Mouse (Mus musculus): Measurements from ENCODE around the gene Rai14. TPM values are rescaled to one million over a fixed set of nuclear protein-coding genes. Genes with fewer than 3 reads are reported as not detected.

Gene Rai14
- total and polyA plus RNA-seq, 3 experiments, result not detected

DNA sequence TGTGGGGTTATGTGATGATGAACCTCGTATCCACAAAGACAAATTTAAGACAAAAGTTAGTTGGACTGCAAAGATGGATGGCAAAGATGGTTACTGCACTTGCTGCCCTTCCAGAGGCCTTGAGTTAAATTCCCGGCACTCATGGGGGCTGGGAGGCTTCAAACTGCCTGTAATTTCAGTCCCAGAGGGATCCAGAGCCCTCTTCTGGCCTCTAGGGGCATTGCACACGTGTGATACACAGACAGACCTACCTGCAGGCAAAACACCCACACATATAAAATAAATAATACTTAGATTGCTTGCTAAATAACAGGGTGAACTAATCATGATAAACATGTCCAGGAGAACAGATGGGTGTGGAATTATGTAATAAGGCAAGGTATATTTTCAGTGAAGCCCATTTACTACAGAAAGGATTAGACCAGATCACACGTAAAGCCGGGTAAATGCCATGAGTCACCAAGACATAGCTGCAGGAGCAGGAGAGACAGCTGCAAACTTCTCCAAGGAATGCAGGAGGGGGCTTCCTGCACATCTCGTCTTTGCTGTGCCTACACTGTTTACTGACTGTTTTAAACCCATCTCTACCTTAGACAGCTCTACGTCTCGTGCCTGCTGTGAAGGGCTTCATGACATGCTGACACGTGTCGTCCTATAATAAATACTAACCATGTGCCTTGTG is 5.7 kb downstream of the Rai14 start:
- peak; percentile 32 for DNase-seq (ENCODE audit: low read depth, low spot score)
- Histone ChIP-seq H3K79me2 (ENCODE audit: control insufficient read depth, insufficient read depth, low read length, poor library complexity) (no peaks in the 10 kb centered on the region), H3K27me3 (ENCODE audit: control insufficient read depth in 1 of 2, insufficient read depth in 2 of 2, low read length in 2 of 2) (no peaks in the 10 kb centered on the region; a peak in 1 of 4 replicates), H3K4me1 (ENCODE audit: control insufficient read depth in 1 of 2, insufficient read depth in 2 of 2, low read length in 2 of 2) (no peaks in the 10 kb centered on the region), H3K9me3 (replicated peaks; ENCODE audit: insufficient read depth, low read length) (no peaks in the 10 kb centered on the region), H3K9ac (ENCODE audit: control insufficient read depth, low read depth, low read length, poor library complexity, severe bottlenecking) (no peak overlapping the region), H3K27ac (ENCODE audit: control insufficient read depth, low read depth, low read length) (no peak overlapping the region), H3K4me3 (ENCODE audit: control insufficient read depth in 1 of 2, insufficient read depth in 1 of 2, low read depth in 2 of 2, low read length in 2 of 2) (no peak overlapping the region), H3K36me3 (ENCODE audit: control insufficient read depth in 1 of 2, insufficient read depth in 2 of 2, low read length in 2 of 2) (no peaks in the 10 kb centered on the region)
- TF ChIP-seq SMC3 (IDR thresholded peaks at IDR 0.05; ENCODE audit: low read depth, low read length), result peak; percentile 61
- peak; percentile 55 to 56 (median 56) for TF ChIP-seq CTCF (IDR thresholded peaks at IDR 0.05 in 2 of 3, conservative IDR thresholded peaks at IDR 0.05 in 1 of 3; ENCODE audit: control insufficient read depth in 1 of 3, insufficient read depth in 1 of 3, low read depth in 2 of 3, low read length in 3 of 3, poor library complexity in 1 of 3, severe bottlenecking in 1 of 3)
- TF ChIP-seq MAX (IDR thresholded peaks at IDR 0.05; ENCODE audit: low read length), result no peak
- TF ChIP-seq NRF1 (IDR thresholded peaks at IDR 0.05; ENCODE audit: insufficient read depth, low read depth, low read length, poor library complexity, severe bottlenecking), result no peak
- TF ChIP-seq MXI1 (IDR thresholded peaks at IDR 0.05; ENCODE audit: low read depth, low read length), result no peak
- TF ChIP-seq RAD21 (IDR thresholded peaks at IDR 0.05; ENCODE audit: low read depth, low read length), result peak; percentile 44

GRCm38 (mm10) chr15:10707109-10707508 is 7.3 kb downstream of the Rai14 start:
- TF ChIP-seq EP300 (IDR thresholded peaks at IDR 0.05; ENCODE audit: low read depth in 1 of 2, low read length in 2 of 2) (no peak), SMC3 (IDR thresholded peaks at IDR 0.05; ENCODE audit: low read depth, low read length) (no peak), ELF1 (IDR thresholded peaks at IDR 0.05; ENCODE audit: low read depth, low read length) (no peak), ZC3H11A (IDR thresholded peaks at IDR 0.05; ENCODE audit: low read depth, low read length) (no peak), ZMIZ1 (IDR thresholded peaks at IDR 0.05; ENCODE audit: low read depth, low read length) (no peak), CHD1 (IDR thresholded peaks at IDR 0.05; ENCODE audit: low read depth, low read length) (no peak), RAD21 (IDR thresholded peaks at IDR 0.05; ENCODE audit: low read depth, low read length) (no peak), TBP (IDR thresholded peaks at IDR 0.05; ENCODE audit: low read depth, low read length) (no peak), UBTF (IDR thresholded peaks at IDR 0.05; ENCODE audit: borderline replicate concordance, insufficient read depth, low read depth, low read length) (no peak), CTCF (IDR thresholded peaks at IDR 0.05 in 2 of 3, conservative IDR thresholded peaks at IDR 0.05 in 1 of 3; ENCODE audit: control insufficient read depth in 1 of 3, insufficient read depth in 1 of 3, low read depth in 2 of 3, low read length in 3 of 3, poor library complexity in 1 of 3, severe bottlenecking in 1 of 3) (no peak), USF1 (IDR thresholded peaks at IDR 0.05; ENCODE audit: low read depth, low read length) (no peak), JUND (IDR thresholded peaks at IDR 0.05; ENCODE audit: low read depth, low read length) (no peak), USF2 (IDR thresholded peaks at IDR 0.05; ENCODE audit: borderline replicate concordance in 1 of 2, insufficient read depth in 1 of 2, low read depth in 1 of 2, low read length in 2 of 2) (no peak)
- Histone ChIP-seq H3K9ac (ENCODE audit: control insufficient read depth, low read depth, low read length, poor library complexity, severe bottlenecking) (no peak overlapping the region), H3K27me3 (ENCODE audit: control insufficient read depth in 1 of 2, insufficient read depth in 2 of 2, low read length in 2 of 2) (no peaks in the 10 kb centered on the region; a peak in 1 of 4 replicates), H3K4me3 (ENCODE audit: control insufficient read depth in 1 of 2, insufficient read depth in 1 of 2, low read depth in 2 of 2, low read length in 2 of 2) (no peak overlapping the region), H3K36me3 (ENCODE audit: control insufficient read depth in 1 of 2, insufficient read depth in 2 of 2, low read length in 2 of 2) (no peaks in the 10 kb centered on the region), H3K9me3 (replicated peaks; ENCODE audit: insufficient read depth, low read length) (no peaks in the 10 kb centered on the region), H3K27ac (ENCODE audit: control insufficient read depth, low read depth, low read length) (no peak overlapping the region), H3K79me2 (ENCODE audit: control insufficient read depth, insufficient read depth, low read length, poor library complexity) (no peaks in the 10 kb centered on the region), H3K4me1 (ENCODE audit: control insufficient read depth in 1 of 2, insufficient read depth in 2 of 2, low read length in 2 of 2) (no peaks in the 10 kb centered on the region)
- no peak for DNase-seq (ENCODE audit: low read depth, low spot score)

Data from MEL (cell line).